Mouse (Mus musculus) forebrain, embryonic 10.5 days (tissue): ENCODE data around the gene Dpp4. TPM values are rescaled to one million over a fixed set of nuclear protein-coding genes. Genes with fewer than 3 reads are reported as not detected.

Experiments
- DNase-seq: peaks from one replicate; pipeline ENCODE4 v3.0.0-alpha.2; 2017; ENCODE audit warnings: low spot score; ENCODE audit errors: extremely low spot score
- H3K27ac ChIP-seq: fragments of 300-500 bp; sonication (generic); 2 replicates; pipeline ENCODE4 v1.5.1; 2016; ENCODE audit warnings: mild to moderate bottlenecking
- H3K27me3 ChIP-seq: fragments of 300-500 bp; sonication (generic); 2 replicates; pipeline ENCODE4 v1.6.1; 2016; ENCODE audit warnings: mild to moderate bottlenecking; ENCODE audit not compliant: poor library complexity, severe bottlenecking
- H3K36me3 ChIP-seq: fragments of 300-500 bp; sonication (generic); replicated peaks from 2 replicates; pipeline ENCODE4 v1.6.1; 2016; ENCODE audit warnings: mild to moderate bottlenecking, moderate library complexity
- H3K4me1 ChIP-seq: fragments of 300-500 bp; sonication (generic); 2 replicates; pipeline ENCODE4 v1.6.1; 2016
- H3K4me3 ChIP-seq: fragments of 300-500 bp; sonication (generic); 2 replicates; pipeline ENCODE4 v1.5.1; 2016; ENCODE audit warnings: mild to moderate bottlenecking, moderate library complexity
- H3K9me3 ChIP-seq: fragments of 300-500 bp; sonication (generic); 2 replicates; pipeline ENCODE4 v1.6.1; 2016; ENCODE audit warnings: mild to moderate bottlenecking, moderate library complexity
- WGBS: fragments of 180-500 bp; shearing (Covaris S2); methylation state at CpG from one replicate; pipeline ENCODE4 v1.1.7; 2016; 5-methylcytosine and 5-hydroxymethylcytosine counted together
- polyA plus RNA-seq: library from polyadenylated mRNA; unstranded; fragments of >200 nt; fragmentation: Nextera tagmentation; extraction: Ambion mirVana; gene quantifications from 2 replicates; pipeline ENCODE4 v1.2.1, GENCODE M21; 2016

Gene Dpp4
- polyA plus RNA-seq, 1 experiment from 2014 or later = 0.42 TPM

DNA sequence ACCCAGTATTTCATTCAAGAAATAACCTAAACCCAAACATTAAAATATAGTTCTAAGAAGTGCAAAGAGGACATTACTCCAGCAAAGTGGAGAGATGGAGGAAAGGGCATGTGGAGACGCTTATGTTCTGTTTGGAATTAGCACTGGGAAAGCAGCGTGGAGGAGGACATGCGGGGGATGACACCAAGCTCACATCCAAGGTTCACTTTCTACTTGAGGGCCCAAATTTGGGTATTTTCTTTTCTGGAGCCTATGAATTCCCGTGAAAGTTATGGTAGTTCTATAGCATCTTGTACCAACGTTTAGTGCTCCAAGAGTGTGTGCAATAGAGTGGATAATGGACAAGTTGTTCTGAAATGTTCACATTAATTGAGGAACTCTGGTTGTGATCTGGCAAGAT, 105.1 kb downstream of the Dpp4 start:
- no peak overlapping the region for H3K27ac ChIP-seq
- WGBS = 95% methylated on average over 5 of the region's 5 CpGs
- H3K36me3 ChIP-seq = no peaks in the 10 kb centered on the region
- no peaks in the 10 kb centered on the region for H3K9me3 ChIP-seq
- no peaks in the 10 kb centered on the region for H3K4me1 ChIP-seq
- H3K4me3 ChIP-seq = no peak overlapping the region
- no peaks in the 10 kb centered on the region for H3K27me3 ChIP-seq
- DNase-seq = no peak

DNA sequence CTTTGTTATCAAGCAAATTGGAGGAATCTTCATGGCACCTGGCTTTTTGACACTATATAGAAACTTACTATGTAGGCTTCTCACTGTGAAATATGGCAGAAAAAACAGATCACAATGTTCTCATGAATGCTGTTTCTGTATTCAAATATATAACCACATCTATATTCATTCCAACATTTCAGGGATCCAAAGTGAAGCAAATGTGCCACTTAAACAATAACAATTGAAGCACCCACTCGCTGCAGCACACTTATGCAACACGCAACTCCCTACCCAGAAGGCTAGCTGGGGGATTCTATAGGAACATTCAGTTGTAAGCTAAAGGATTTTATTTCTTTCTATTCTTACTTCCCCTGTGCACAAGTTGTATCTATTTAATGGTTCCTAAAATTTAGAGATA, 110.3 kb downstream of the Dpp4 start:
- Histone ChIP-seq H3K9me3 (no peaks in the 10 kb centered on the region), H3K4me1 (no peaks in the 10 kb centered on the region), H3K27ac (no peak overlapping the region), H3K27me3 (no peaks in the 10 kb centered on the region), H3K36me3 (no peaks in the 10 kb centered on the region), H3K4me3 (no peak overlapping the region)
- DNase-seq = no peak
- 92% methylated on average over 2 of the region's 2 CpGs for WGBS

DNA sequence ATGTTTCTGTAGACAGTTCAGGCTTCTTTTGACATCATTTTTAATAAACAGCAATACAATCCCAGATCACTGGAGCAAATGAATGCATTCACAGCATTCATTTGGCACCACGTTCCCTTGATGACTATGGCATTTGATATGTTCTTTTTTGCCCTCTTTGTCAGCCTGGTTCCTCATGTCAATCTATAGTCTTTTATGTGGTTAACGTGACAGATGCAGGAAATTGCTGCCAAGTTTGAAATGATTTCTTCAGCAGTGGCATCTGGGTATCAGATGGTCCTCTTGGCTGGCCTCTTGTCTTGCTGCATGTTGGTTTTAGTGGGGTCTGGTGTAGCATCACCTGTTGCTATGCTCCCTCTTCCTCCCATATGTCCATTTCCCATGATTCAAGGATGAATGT, 118.2 kb downstream of the Dpp4 start:
- no peaks in the 10 kb centered on the region for H3K36me3 ChIP-seq
- 62% methylated on average over 2 of the region's 2 CpGs for WGBS
- no peaks in the 10 kb centered on the region for H3K27me3 ChIP-seq
- DNase-seq = no peak
- no peaks in the 10 kb centered on the region for H3K9me3 ChIP-seq
- no peak overlapping the region for H3K27ac ChIP-seq
- H3K4me3 ChIP-seq = no peak overlapping the region
- 0 out of 2 replicates have a peak, but pooled peaks cover 6% of the 10 kb centered on the region for H3K4me1 ChIP-seq

DNA sequence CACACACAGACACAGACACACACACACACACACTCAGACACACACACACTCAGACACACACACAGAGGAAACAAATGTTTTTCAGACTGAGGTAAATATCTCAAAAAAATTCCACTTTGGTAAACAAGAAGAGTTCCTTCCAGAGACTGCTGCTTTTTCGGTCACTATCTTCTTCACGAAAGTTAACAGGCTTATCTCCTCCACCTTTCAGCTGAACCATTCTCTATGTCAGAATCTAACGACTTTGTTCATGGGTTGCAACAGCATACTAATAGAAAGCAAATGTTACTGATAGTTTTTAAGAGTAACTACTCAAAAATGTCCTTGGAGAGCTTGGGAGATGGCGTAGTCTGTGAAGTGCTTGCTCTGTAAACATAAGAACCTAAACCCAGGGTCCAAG, 124.5 kb downstream of the Dpp4 start:
- Histone ChIP-seq H3K4me3 (no peak overlapping the region), H3K27ac (no peak overlapping the region)
- 79% methylated on average over 4 of the region's 4 CpGs for WGBS

DNA sequence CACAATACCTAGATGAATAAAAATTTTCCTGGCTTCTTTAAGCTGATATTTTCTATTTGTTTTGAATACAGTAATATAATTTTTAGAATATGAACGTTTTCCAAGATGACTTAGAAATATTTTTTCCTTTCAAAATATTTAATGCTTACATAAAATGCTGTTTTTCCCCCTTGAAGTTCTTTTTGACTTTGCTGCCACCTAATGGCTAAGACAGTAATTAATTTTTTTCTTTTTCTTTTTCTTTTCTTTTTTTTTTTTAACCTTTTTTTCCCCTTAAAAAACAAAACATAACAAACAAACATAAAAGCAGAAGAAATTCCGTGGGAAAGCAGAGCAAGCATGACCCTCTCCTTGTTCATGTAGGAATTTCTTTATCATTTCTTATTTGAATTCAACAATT, 126.2 kb downstream of the Dpp4 start:
- no peak for DNase-seq
- WGBS = 2% methylated on average over 2 of the region's 2 CpGs
- no peak overlapping the region for H3K27ac ChIP-seq
- no peaks in the 10 kb centered on the region for H3K9me3 ChIP-seq
- no peaks in the 10 kb centered on the region for H3K36me3 ChIP-seq
- no peaks in the 10 kb centered on the region for H3K27me3 ChIP-seq
- H3K4me3 ChIP-seq = no peak overlapping the region
- H3K4me1 ChIP-seq = no peaks in the 10 kb centered on the region

More for the DNA sequence above, 124.5 kb downstream of the Dpp4 start:
- Histone ChIP-seq H3K4me1 (no peaks in the 10 kb centered on the region), H3K9me3 (no peaks in the 10 kb centered on the region), H3K36me3 (no peaks in the 10 kb centered on the region), H3K27me3 (no peaks in the 10 kb centered on the region)
- DNase-seq = no peak

DNA sequence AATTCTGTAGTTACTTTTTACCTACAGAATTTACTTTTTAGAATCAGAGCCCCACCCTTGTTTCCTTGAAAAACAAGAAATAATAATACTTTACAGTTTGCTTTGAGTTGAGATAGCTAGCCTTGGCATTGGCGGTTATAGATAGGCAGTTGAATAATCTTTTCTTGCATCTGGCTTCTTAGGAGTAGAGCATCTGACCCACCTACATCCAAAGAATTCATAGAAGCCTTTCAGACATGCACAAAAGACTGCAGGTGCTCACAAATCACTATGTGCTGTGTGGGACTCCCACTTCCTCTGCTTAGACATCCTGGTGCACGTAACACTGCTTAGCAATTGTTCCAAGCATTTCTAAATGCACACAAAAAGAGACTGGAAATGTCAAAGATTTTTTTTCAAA, 127.0 kb downstream of the Dpp4 start:
- Histone ChIP-seq H3K27me3 (no peaks in the 10 kb centered on the region), H3K36me3 (no peaks in the 10 kb centered on the region), H3K4me3 (no peak overlapping the region), H3K9me3 (no peaks in the 10 kb centered on the region), H3K27ac (no peak overlapping the region), H3K4me1 (no peaks in the 10 kb centered on the region)
- WGBS = 87% methylated on average over 2 of the region's 2 CpGs
- DNase-seq = no peak

Other genes with a start within 250 kb of the Dpp4 start
- gene Gcg, start 71.4 kb upstream of the Dpp4 start, polyA plus RNA-seq = not detected in 2 replicates
- gene Fap, start 161.8 kb upstream of the Dpp4 start, polyA plus RNA-seq = 5.4 and 7.1 TPM in 2 replicates
- gene Ifih1, start 234.0 kb upstream of the Dpp4 start, polyA plus RNA-seq = 0.95 and 1.0 TPM in 2 replicates